Mouse (Mus musculus) midbrain, embryonic 12.5 days (tissue): ENCODE results near the gene Pdlim4. TPM values are rescaled to one million over a fixed set of nuclear protein-coding genes. Genes with fewer than 3 reads are reported as not detected.

Experiments used
- ATAC-seq: fragments of 200-750 bp; cut with Nextera tagmentation; 2 replicates; pipeline ENCODE4 v1.8.0; 2017; ENCODE audit warnings: low read depth, moderate TSS enrichment, moderate library complexity; ENCODE audit not compliant: low FRiP score
- H3K27ac ChIP-seq: fragments of 300-500 bp; sonication (generic); replicated peaks from 2 replicates; pipeline ENCODE4 v1.5.1; 2016; ENCODE audit warnings: mild to moderate bottlenecking
- H3K27me3 ChIP-seq: fragments of 300-500 bp; sonication (generic); 2 replicates; pipeline ENCODE4 v1.6.1; 2016; ENCODE audit warnings: mild to moderate bottlenecking
- H3K36me3 ChIP-seq: fragments of 300-500 bp; sonication (generic); 2 replicates; pipeline ENCODE4 v1.6.1; 2016
- H3K4me1 ChIP-seq: fragments of 300-500 bp; sonication (generic); 2 replicates; pipeline ENCODE4 v1.6.1; 2016
- H3K4me2 ChIP-seq: fragments of 300-500 bp; sonication (generic); replicated peaks from 2 replicates; pipeline ENCODE4 v1.6.1; 2016; ENCODE audit warnings: mild to moderate bottlenecking, moderate library complexity
- H3K4me3 ChIP-seq: fragments of 300-500 bp; sonication (generic); 2 replicates; pipeline ENCODE4 v1.5.1; 2016; ENCODE audit warnings: mild to moderate bottlenecking
- H3K9ac ChIP-seq: fragments of 300-500 bp; sonication (generic); replicated peaks from 2 replicates; pipeline ENCODE4 v1.6.1; 2016; ENCODE audit warnings: mild to moderate bottlenecking, moderate library complexity
- H3K9me3 ChIP-seq: fragments of 300-500 bp; sonication (generic); 2 replicates; pipeline ENCODE4 v1.6.1; 2016; ENCODE audit warnings: mild to moderate bottlenecking
- WGBS: fragments of 180-500 bp; shearing (Covaris S2); methylation state at CpG from one replicate; pipeline ENCODE4 v1.1.7; 2016; 5-methylcytosine and 5-hydroxymethylcytosine counted together
- polyA plus RNA-seq: library from polyadenylated mRNA; unstranded; fragments of >200 nt; fragmentation: Nextera tagmentation; extraction: Ambion mirVana; gene quantifications from 2 replicates; pipeline ENCODE4 v1.2.1, GENCODE M21; 2016

The Pdlim4 gene
- polyA plus RNA-seq, 1 experiment from 2014 or later = 36.4 TPM

- Histone ChIP-seq H3K9me3 (no peaks in the 10 kb centered on the region), H3K4me3 (no peak overlapping the region), H3K4me1 (peaks cover 2% of the 10 kb centered on the region), H3K4me2 (no peak overlapping the region), H3K27ac (no peak overlapping the region), H3K27me3 (peaks cover 4% of the 10 kb centered on the region; the same call in 1 of the 2 replicates), H3K9ac (no peak overlapping the region), H3K36me3 (no peaks in the 10 kb centered on the region)
- ATAC-seq = no peak
- 89% methylated on average over 7 of the region's 7 CpGs for WGBS
Observed at GRCm38 (mm10) chr11:54107239-54107638, 38.4 kb upstream of the Pdlim4 start.

GRCm38 (mm10) chr11:54106676-54107075, 37.9 kb upstream of the Pdlim4 start:
- Histone ChIP-seq H3K9me3 (no peaks in the 10 kb centered on the region), H3K4me2 (no peak overlapping the region), H3K9ac (no peak overlapping the region), H3K36me3 (no peaks in the 10 kb centered on the region), H3K4me3 (no peak overlapping the region), H3K4me1 (no peaks in the 10 kb centered on the region), H3K27me3 (peaks cover 9% of the 10 kb centered on the region), H3K27ac (no peak overlapping the region)
- 87% methylated on average over 3 of the region's 3 CpGs for WGBS
- no peak for ATAC-seq

GRCm38 (mm10) chr11:54105011-54105410, 36.2 kb upstream of the Pdlim4 start:
- 94% methylated on average over 6 of the region's 6 CpGs for WGBS
- Histone ChIP-seq H3K36me3 (no peaks in the 10 kb centered on the region), H3K9ac (no peak overlapping the region), H3K4me3 (no peak overlapping the region), H3K4me2 (no peak overlapping the region), H3K4me1 (peaks cover 10% of the 10 kb centered on the region), H3K27me3 (peaks cover 24% of the 10 kb centered on the region), H3K9me3 (no peaks in the 10 kb centered on the region), H3K27ac (no peak overlapping the region)
- ATAC-seq = no peak

- 76% methylated on average over 10 of the region's 10 CpGs for WGBS
- no peak for ATAC-seq
- H3K27me3 ChIP-seq = peaks cover 34% of the 10 kb centered on the region
- H3K36me3 ChIP-seq = no peaks in the 10 kb centered on the region
- no peak overlapping the region for H3K9ac ChIP-seq
- H3K4me3 ChIP-seq = no peak overlapping the region
- peaks cover 10% of the 10 kb centered on the region for H3K4me1 ChIP-seq
- H3K9me3 ChIP-seq = no peaks in the 10 kb centered on the region
- H3K4me2 ChIP-seq = no peak overlapping the region
- no peak overlapping the region for H3K27ac ChIP-seq
Observed at GRCm38 (mm10) chr11:54102706-54103449, 34.1 kb upstream of the Pdlim4 start.

GRCm38 (mm10) chr11:54101701-54102100, 32.9 kb upstream of the Pdlim4 start:
- peak overlapping the region; percentile 98 for H3K4me2 ChIP-seq

GRCm38 (mm10) chr11:54100692-54101591, 32.1 kb upstream of the Pdlim4 start:
- Histone ChIP-seq H3K27me3 (peaks cover 34% of the 10 kb centered on the region), H3K27ac (no peak overlapping the region)

More at GRCm38 (mm10) chr11:54101701-54102100, 32.9 kb upstream of the Pdlim4 start:
- Histone ChIP-seq H3K4me3 (peak overlapping the region; percentile 62), H3K27me3 (peaks cover 34% of the 10 kb centered on the region), H3K4me1 (peaks cover 10% of the 10 kb centered on the region), H3K27ac (no peak overlapping the region), H3K9me3 (no peaks in the 10 kb centered on the region), H3K36me3 (no peaks in the 10 kb centered on the region), H3K9ac (no peak overlapping the region)
- 75% methylated on average over 9 of the region's 9 CpGs for WGBS
- no peak for ATAC-seq

GRCm38 (mm10) chr11:54100045-54100691, 31.4 kb upstream of the Pdlim4 start, which contains the start of gene P4ha2:
TSS of gene P4ha2 (plus strand) at chr11:54100095.
- H3K4me3 ChIP-seq = peak within 1 kb of the TSS; percentile 62
- no peak within 1 kb of the TSS for H3K27ac ChIP-seq
- H3K27me3 ChIP-seq = peaks cover 34% of the 10 kb centered on the region
- H3K36me3 ChIP-seq = no peaks in the 10 kb centered on the region
- H3K4me1 ChIP-seq = peaks cover 10% of the 10 kb centered on the region
- 0 out of 2 replicates have a peak, but pooled peaks have one; percentile 23 for ATAC-seq
- H3K9ac ChIP-seq = peak within 1 kb of the TSS; percentile 63
- peak within 1 kb of the TSS; percentile 98 for H3K4me2 ChIP-seq
- no peaks in the 10 kb centered on the region for H3K9me3 ChIP-seq
- WGBS = 49% methylated on average over 10 of the region's 10 CpGs

More at GRCm38 (mm10) chr11:54100692-54101591, 32.1 kb upstream of the Pdlim4 start:
- peak overlapping the region; percentile 98 for H3K4me2 ChIP-seq
- peaks cover 10% of the 10 kb centered on the region for H3K4me1 ChIP-seq
- under 1% methylated on average over 82 of the region's 83 CpGs for WGBS
- peak overlapping the region; percentile 62 for H3K4me3 ChIP-seq
- ATAC-seq = peak; percentile 86
- H3K36me3 ChIP-seq = no peaks in the 10 kb centered on the region
- no peaks in the 10 kb centered on the region for H3K9me3 ChIP-seq
- peak overlapping the region; percentile 63 for H3K9ac ChIP-seq

GRCm38 (mm10) chr11:54093000-54093399, 24.2 kb upstream of the Pdlim4 start:
- Histone ChIP-seq H3K27me3 (no peaks in the 10 kb centered on the region), H3K27ac (no peak overlapping the region), H3K4me2 (no peak overlapping the region), H3K36me3 (no peaks in the 10 kb centered on the region), H3K9me3 (no peaks in the 10 kb centered on the region), H3K9ac (no peak overlapping the region), H3K4me3 (no peak overlapping the region), H3K4me1 (peaks cover 3% of the 10 kb centered on the region; the same call in 1 of the 2 replicates)
- no peak for ATAC-seq
- 3% methylated on average over 3 of the region's 3 CpGs for WGBS

- ATAC-seq = no peak
- no peak overlapping the region for H3K9ac ChIP-seq
- H3K4me1 ChIP-seq = peaks cover 3% of the 10 kb centered on the region; the same call in 1 of the 2 replicates
- H3K36me3 ChIP-seq = no peaks in the 10 kb centered on the region
- no peaks in the 10 kb centered on the region for H3K9me3 ChIP-seq
- H3K4me3 ChIP-seq = no peak overlapping the region
- no peak overlapping the region for H3K27ac ChIP-seq
- H3K27me3 ChIP-seq = no peaks in the 10 kb centered on the region
- no peak overlapping the region for H3K4me2 ChIP-seq
- WGBS = 53% methylated on average over 7 of the region's 7 CpGs
Observed at GRCm38 (mm10) chr11:54092188-54092587, 23.4 kb upstream of the Pdlim4 start.

GRCm38 (mm10) chr11:54091726-54092125, 22.9 kb upstream of the Pdlim4 start:
- Histone ChIP-seq H3K36me3 (no peaks in the 10 kb centered on the region), H3K27ac (no peak overlapping the region), H3K27me3 (no peaks in the 10 kb centered on the region), H3K4me3 (no peak overlapping the region), H3K4me2 (no peak overlapping the region), H3K4me1 (peaks cover 3% of the 10 kb centered on the region; the same call in 1 of the 2 replicates), H3K9me3 (no peaks in the 10 kb centered on the region), H3K9ac (no peak overlapping the region)
- WGBS = 48% methylated on average over 8 of the region's 8 CpGs
- no peak for ATAC-seq

GRCm38 (mm10) chr11:54090091-54090879, 21.5 kb upstream of the Pdlim4 start:
- H3K27ac ChIP-seq = no peak overlapping the region
- H3K9me3 ChIP-seq = no peaks in the 10 kb centered on the region
- H3K9ac ChIP-seq = no peak overlapping the region
- 81% methylated on average over 1 of the region's 1 CpGs for WGBS
- peaks cover 3% of the 10 kb centered on the region; the same call in 1 of the 2 replicates for H3K4me1 ChIP-seq
- no peak overlapping the region for H3K4me2 ChIP-seq
- H3K36me3 ChIP-seq = no peaks in the 10 kb centered on the region
- ATAC-seq = no peak
- H3K4me3 ChIP-seq = no peak overlapping the region
- no peaks in the 10 kb centered on the region for H3K27me3 ChIP-seq
